25 mouse cellular contexts compared by ENCODE assay signal in genomic region chr17:31671698-31672097, GRCm38 (mm10). TPM values are rescaled to one million over a fixed set of nuclear protein-coding genes. Genes with fewer than 3 reads are reported as not detected.
DNase-seq lines count a peak whose midpoint lies in the region; ATAC-seq lines count a peak whose summit lies in the region.
"Had no signal": no experiment of that assay in that cellular context is flagged by ENCODE, and none has a peak within 500 bp of the region (broad histone marks: within the 10 kb centered on the region; RNA-seq: fewer than 3 reads in every experiment).

No protein-coding gene starts in this region.

- peaks cover 4% of the 10 kb centered on the region; the same call in 1 of the 2 replicates for H3K4me1 ChIP-seq in kidney, embryonic 16.5 days (ENCODE audit: insufficient read depth, low read length)
- no peaks in the 10 kb centered on the region; the same call in 1 of the 2 replicates for H3K4me1 ChIP-seq in liver, embryonic 16.5 days (ENCODE audit: control insufficient read depth, low read depth, low read length)
- peaks cover 4% of the 10 kb centered on the region; the same call in 1 of the 2 replicates for H3K4me1 ChIP-seq in liver, embryonic 12.5 days
- H3K4me1 ChIP-seq: forebrain, embryonic 13.5 days had no signal

- no peak for ATAC-seq in kidney, embryonic 16.5 days (ENCODE audit: low FRiP score, low TSS enrichment)
- ATAC-seq in liver, embryonic 16.5 days (ENCODE audit: low read depth) = peak; percentile 72
- ATAC-seq in liver, embryonic 12.5 days = no peak
- ATAC-seq: forebrain, embryonic 13.5 days; forebrain, embryonic 16.5 days; Patski had no signal

- no peaks in the 10 kb centered on the region for H3K9me3 ChIP-seq in kidney, embryonic 16.5 days (ENCODE audit: low read length)
- no peaks in the 10 kb centered on the region for H3K9me3 ChIP-seq in liver, embryonic 16.5 days (replicated peaks; ENCODE audit: control insufficient read depth, low read length)
- no peaks in the 10 kb centered on the region for H3K9me3 ChIP-seq in liver, embryonic 12.5 days (replicated peaks)
- H3K9me3 ChIP-seq: forebrain, embryonic 10.5 days; forebrain, embryonic 13.5 days; G1E had no signal

- H3K27ac ChIP-seq in kidney, embryonic 16.5 days (ENCODE audit: low read length) = no peak overlapping the region
- H3K27ac ChIP-seq in liver, embryonic 16.5 days (ENCODE audit: low read length) = no peak overlapping the region
- no peak overlapping the region for H3K27ac ChIP-seq in liver, embryonic 12.5 days
- H3K27ac ChIP-seq: forebrain, embryonic 10.5 days; forebrain, embryonic 13.5 days; gastrocnemius, adult 2 months; hindbrain, embryonic 14.5 days had no signal

- no peak overlapping the region for H3K9ac ChIP-seq in kidney, embryonic 16.5 days (replicated peaks; ENCODE audit: low read length)
- no peak overlapping the region for H3K9ac ChIP-seq in liver, embryonic 16.5 days (ENCODE audit: low read depth, low read length)
- no peak overlapping the region for H3K9ac ChIP-seq in liver, embryonic 12.5 days
- H3K9ac ChIP-seq: forebrain, embryonic 13.5 days; hindbrain, embryonic 14.5 days had no signal

- H3K4me2 ChIP-seq in kidney, embryonic 16.5 days (replicated peaks; ENCODE audit: low read depth, low read length) = no peak overlapping the region
- H3K4me2 ChIP-seq in liver, embryonic 16.5 days (ENCODE audit: low read depth, low read length) = no peak overlapping the region
- no peak overlapping the region for H3K4me2 ChIP-seq in liver, embryonic 12.5 days
- H3K4me2 ChIP-seq: forebrain, embryonic 13.5 days; heart, embryonic 11.5 days; hindbrain, embryonic 14.5 days had no signal

- 43% methylated on average over 8 of the region's 8 CpGs for WGBS in kidney, embryonic 16.5 days
- WGBS in liver, embryonic 16.5 days (ENCODE audit: insufficient replicate concordance) = 56% methylated on average over 8 of the region's 8 CpGs
- 70% methylated on average over 8 of the region's 8 CpGs for whole genome bisulfite sequencing in liver, embryonic 12.5 days (ENCODE audit: insufficient replicate concordance)

- H3K4me3 ChIP-seq in kidney, embryonic 16.5 days (ENCODE audit: low read length) = no peak overlapping the region
- no peak overlapping the region for H3K4me3 ChIP-seq in liver, embryonic 16.5 days (ENCODE audit: low read depth, low read length)
- no peak overlapping the region for H3K4me3 ChIP-seq in liver, embryonic 12.5 days
- H3K4me3 ChIP-seq: forebrain, embryonic 10.5 days; forebrain, embryonic 13.5 days; gastrocnemius, adult 2 months had no signal

- DNase-seq in kidney, adult 18-20 months = peak; percentile 11
- DNase-seq in kidney, adult 11 months = no peak
- peak; percentile 37 for DNase-seq in kidney, postnatal 14 days
- no peak for DNase-seq in frontal cortex, postnatal 14 days (ENCODE audit: low spot score in 2 of 2)
- DNase-seq: adrenal gland, postnatal 10 days; adrenal gland, postnatal 36 days; B cell, adult 2 months; cerebellum, adult 18-20 months; cerebellum, adult 9-10 months; cerebellum, postnatal 14 days; gastrocnemius, adult 2 months; gastrocnemius, postnatal 14 days; heart, adult 11 months had no signal

- H3K27me3 ChIP-seq in kidney, embryonic 16.5 days (ENCODE audit: insufficient read depth, low read length) = no peaks in the 10 kb centered on the region
- no peaks in the 10 kb centered on the region for H3K27me3 ChIP-seq in liver, embryonic 16.5 days (ENCODE audit: control insufficient read depth, insufficient read depth, low read depth, low read length)
- no peaks in the 10 kb centered on the region; the same call in 1 of the 2 replicates for H3K27me3 ChIP-seq in liver, embryonic 12.5 days (replicated peaks)
- H3K27me3 ChIP-seq: forebrain, embryonic 13.5 days; Patski had no signal

- no peaks in the 10 kb centered on the region for H3K36me3 ChIP-seq in kidney, embryonic 16.5 days (ENCODE audit: insufficient read depth, low read length)
- H3K36me3 ChIP-seq in liver, embryonic 16.5 days (ENCODE audit: control insufficient read depth, insufficient read depth) = no peaks in the 10 kb centered on the region
- no peaks in the 10 kb centered on the region for H3K36me3 ChIP-seq in liver, embryonic 12.5 days
- H3K36me3 ChIP-seq: forebrain, embryonic 10.5 days; G1E had no signal

RNA-seq across cellular contexts. Expression of gene Cryaa, which starts 5.9 kb away (rescaled TPM):
- not detected in 2 replicates for polyA plus RNA-seq in kidney, embryonic 16.5 days (2015; fragmentation: Nextera tagmentation; extraction: Ambion mirVana)
- not detected in 2 replicates for polyA plus RNA-seq in liver, embryonic 16.5 days (2015; fragmentation: Nextera tagmentation; extraction: Ambion mirVana)
- 0.16 TPM in 1 of 2 replicates, not detected in the other for polyA plus RNA-seq in liver, embryonic 12.5 days (2016; fragmentation: Nextera tagmentation; extraction: Ambion mirVana)
- polyA plus RNA-seq: forebrain, embryonic 10.5 days; forebrain, embryonic 13.5 days; forebrain, embryonic 16.5 days; G1E; heart, embryonic 11.5 days; heart, embryonic 14.5 days; heart, postnatal 0 days; Patski had no signal

RNA-seq across cellular contexts. Expression of gene U2af1, which starts 13.0 kb away (rescaled TPM):
- 262 and 338 TPM in 2 replicates for polyA plus RNA-seq in kidney, embryonic 16.5 days (2015; fragmentation: Nextera tagmentation; extraction: Ambion mirVana)
- 126 and 129 TPM in 2 replicates for polyA plus RNA-seq in liver, embryonic 16.5 days (2015; fragmentation: Nextera tagmentation; extraction: Ambion mirVana)
- 258 and 270 TPM in 2 replicates for polyA plus RNA-seq in liver, embryonic 12.5 days (2016; fragmentation: Nextera tagmentation; extraction: Ambion mirVana)

RNA-seq across cellular contexts. Expression of gene Cbs, which starts 34.7 kb away (rescaled TPM):
- 3.8 and 5.0 TPM in 2 replicates for polyA plus RNA-seq in kidney, embryonic 16.5 days (2015; fragmentation: Nextera tagmentation; extraction: Ambion mirVana)
- polyA plus RNA-seq in liver, embryonic 16.5 days (2015; fragmentation: Nextera tagmentation; extraction: Ambion mirVana) = 59.8 and 69.0 TPM in 2 replicates
- 6.3 TPM in 2 replicates for polyA plus RNA-seq in liver, embryonic 12.5 days (2016; fragmentation: Nextera tagmentation; extraction: Ambion mirVana)
- polyA plus RNA-seq: G1E had no signal

Comparison
In these comparisons a context has a peak if more than half of its experiments do, and no peak if none do; other contexts are left out.
1. DNase-seq: peak in kidney, adult 18-20 months (single experiment) and kidney, postnatal 14 days (single experiment); none in kidney, adult 11 months (single experiment) and frontal cortex, postnatal 14 days (0 of 2).